ENCODE assay signal across 9 mouse cellular contexts in genomic region chr11:120423569-120424295, GRCm38 (mm10). TPM values are rescaled to one million over a fixed set of nuclear protein-coding genes. Genes with fewer than 3 reads are reported as not detected.
DNase-seq lines count a peak whose midpoint lies in the region; ATAC-seq lines count a peak whose summit lies in the region.
"Had no signal": no experiment of that assay in that cellular context is flagged by ENCODE, and none has a peak within 500 bp of the region (broad histone marks: within the 10 kb centered on the region; RNA-seq: fewer than 3 reads in every experiment).

No protein-coding gene starts in this region.

- no peak overlapping the region for H3K27ac ChIP-seq in neural tube, embryonic 15.5 days (replicated peaks)

- no peak overlapping the region for H3K4me3 ChIP-seq in neural tube, embryonic 15.5 days (replicated peaks)
- H3K4me3 ChIP-seq: erythroblast, embryonic 14.5 days had no signal

- no peaks in the 10 kb centered on the region for H3K27me3 ChIP-seq in neural tube, embryonic 15.5 days (replicated peaks)

- peak; percentile 54 for DNase-seq in neural tube, embryonic 10.5 days (ENCODE audit: extremely low spot score, low spot score)
- peak; percentile 30 for DNase-seq in c-Kit-negative CD71-positive TER-119-positive erythroid progenitor cells, embryonic 14.5 days (ENCODE audit: low read depth, low spot score)
- peak; percentile 73 for DNase-seq in gastrocnemius, adult 18-20 months (ENCODE audit: low spot score)
- peak; percentile 41 for DNase-seq in kidney, adult 11 months
- peak; percentile 56 to 61 for DNase-seq in left cerebral cortex, postnatal 25 days (ENCODE audit: low spot score in 2 of 2)
- DNase-seq in ovary, postnatal 10 days (ENCODE audit: low spot score), result peak; percentile 27
- DNase-seq in thymus, postnatal 14 days, result peak; percentile 55

- H3K9me3 ChIP-seq in neural tube, embryonic 15.5 days (replicated peaks), result no peaks in the 10 kb centered on the region

- no peak overlapping the region for H3K9ac ChIP-seq in neural tube, embryonic 15.5 days (replicated peaks)

- ATAC-seq in neural tube, embryonic 15.5 days (ENCODE audit: low FRiP score), result no peak

- no peak overlapping the region for H3K4me2 ChIP-seq in neural tube, embryonic 15.5 days

- 65% methylated on average over 9 of the region's 9 CpGs for WGBS in neural tube, embryonic 15.5 days

- H3K36me3 ChIP-seq in neural tube, embryonic 15.5 days, result peaks cover 65% of the 10 kb centered on the region

- H3K4me1 ChIP-seq in neural tube, embryonic 15.5 days, result no peaks in the 10 kb centered on the region

- intact Hi-C loops in left cerebral cortex, postnatal 25 days (cut with DNase I), result no loop called here

RNA-seq across cellular contexts. Expression of gene Nploc4, which starts 13.8 kb away (rescaled TPM):
- 30.2 and 32.6 TPM in 2 replicates for polyA plus RNA-seq in neural tube, embryonic 15.5 days (2015; fragmentation: Nextera tagmentation; extraction: Ambion mirVana)
- 100 to 1,000 TPM in 1 of 2 experiments, 10 to 100 TPM in 1; 84.6 to 100 TPM for total RNA-seq in gastrocnemius, adult 18-20 months (2021)
- 10 to 100 TPM; 67.5 to 71.1 TPM for total RNA-seq in left cerebral cortex, postnatal 25 days (2021)

RNA-seq across cellular contexts. Expression of gene Tspan10, which starts 18.7 kb away (rescaled TPM):
- polyA plus RNA-seq in neural tube, embryonic 15.5 days (2015; fragmentation: Nextera tagmentation; extraction: Ambion mirVana), result not detected in 2 replicates
- total RNA-seq in gastrocnemius, adult 18-20 months (2021), result under 1 TPM in 1 of 2 experiments, not detected in 1; 0.57 TPM
- total RNA-seq in left cerebral cortex, postnatal 25 days (2021), result 1 to 10 TPM; 2.8 to 5.8 TPM
- polyA plus RNA-seq: erythroblast, embryonic 14.5 days had no signal

RNA-seq across cellular contexts. Expression of gene Pde6g, which starts 29.6 kb away (rescaled TPM):
- polyA plus RNA-seq in neural tube, embryonic 15.5 days (2015; fragmentation: Nextera tagmentation; extraction: Ambion mirVana), result 0.09 and 0.28 TPM in 2 replicates
- under 1 TPM; 0.33 to 0.39 TPM for total RNA-seq in gastrocnemius, adult 18-20 months (2021)
- total RNA-seq in left cerebral cortex, postnatal 25 days (2021), result under 1 TPM in 1 of 2 experiments, not detected in 1; 0.18 TPM
- polyA plus RNA-seq: erythroblast, embryonic 14.5 days had no signal

RNA-seq across cellular contexts. Expression of gene Oxld1, which starts 34.1 kb away (rescaled TPM):
- 12.1 and 12.8 TPM in 2 replicates for polyA plus RNA-seq in neural tube, embryonic 15.5 days (2015; fragmentation: Nextera tagmentation; extraction: Ambion mirVana)
- total RNA-seq in gastrocnemius, adult 18-20 months (2021), result 10 to 100 TPM; 18.9 to 24.7 TPM
- 10 to 100 TPM; 12.6 to 15.9 TPM for total RNA-seq in left cerebral cortex, postnatal 25 days (2021)

RNA-seq across cellular contexts. Expression of gene Ccdc137, which starts 34.2 kb away (rescaled TPM):
- 24.5 and 26.6 TPM in 2 replicates for polyA plus RNA-seq in neural tube, embryonic 15.5 days (2015; fragmentation: Nextera tagmentation; extraction: Ambion mirVana)
- total RNA-seq in gastrocnemius, adult 18-20 months (2021), result 1 to 10 TPM; 5.7 to 6.2 TPM
- 10 to 100 TPM; 21.5 to 29.0 TPM for total RNA-seq in left cerebral cortex, postnatal 25 days (2021)
